Mouse (Mus musculus): ENCODE results near the gene Cep112. TPM values are rescaled to one million over a fixed set of nuclear protein-coding genes. Genes with fewer than 3 reads are reported as not detected.
A peak's percentile ranks its signal among the peaks of the same experiment; 100 is the strongest.
"Not testable (repeated sequence)": the region's sequence is repeated elsewhere in the genome, so short reads cannot be mapped to it uniquely, and the experiment has no call there.

Gene Cep112
- total RNA-seq, 2 experiments from 2014 or later = 14.4 to 14.9 TPM

DNA sequence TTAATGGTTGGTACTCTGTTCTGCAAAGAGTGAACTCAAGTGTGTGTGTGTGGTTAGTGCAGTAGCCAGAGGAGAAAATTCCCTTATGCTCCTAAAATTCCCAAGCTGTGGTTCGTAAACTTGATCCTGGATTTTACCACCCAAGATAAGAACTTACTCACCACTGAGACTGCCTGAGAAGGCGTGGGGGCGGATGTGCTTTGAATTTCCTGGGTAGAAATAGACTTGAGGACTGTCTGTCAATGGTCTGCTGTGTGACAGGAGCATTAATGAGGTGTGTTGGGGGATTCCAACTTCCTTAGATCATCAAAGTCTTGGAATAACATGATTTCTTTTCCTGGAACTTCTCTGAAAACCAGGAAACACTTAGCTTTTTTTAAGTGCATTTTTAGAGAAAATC lies 374.7 kb downstream of the Cep112 start:
- DNase-seq = no peak

DNA sequence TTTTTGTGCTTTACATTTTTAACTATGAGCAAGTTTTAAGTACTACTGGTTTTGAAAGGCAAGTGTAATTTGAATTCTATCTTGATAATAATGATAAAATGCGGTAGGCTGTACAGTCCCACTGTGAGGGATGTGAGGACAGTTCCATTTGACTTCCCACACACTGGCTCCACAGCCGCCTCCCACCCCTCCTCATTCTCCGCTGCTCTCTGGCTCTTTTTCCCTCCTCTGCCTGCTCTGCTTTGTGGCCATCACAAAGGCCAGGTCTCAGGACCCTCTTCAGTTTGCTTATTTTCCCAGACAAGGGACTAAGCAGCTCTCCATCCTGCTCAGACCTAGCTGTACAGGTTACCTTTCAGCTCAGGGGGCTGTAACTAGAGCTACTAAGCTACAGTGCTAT lies 379.0 kb downstream of the Cep112 start:
- DNase-seq = no peak

DNA sequence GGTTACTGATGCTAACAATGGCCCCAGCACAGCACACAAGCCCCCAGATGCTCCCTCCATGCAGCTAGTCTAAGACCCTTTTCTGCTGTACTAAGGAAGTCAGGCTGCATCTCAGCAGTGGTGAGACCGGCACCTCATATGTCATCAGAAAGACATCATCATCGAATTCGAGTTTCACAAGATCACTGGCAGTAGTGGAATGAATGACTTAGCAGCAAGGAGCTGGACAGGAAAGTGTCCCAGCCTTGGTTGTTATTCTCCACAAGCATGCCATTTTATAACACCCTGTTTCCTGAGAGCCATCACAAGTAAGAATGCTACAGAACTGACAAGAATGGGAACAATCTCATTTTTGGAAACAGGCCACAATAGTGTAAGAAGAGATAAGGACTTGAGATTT lies 381.0 kb downstream of the Cep112 start:
- no peak for DNase-seq

DNA sequence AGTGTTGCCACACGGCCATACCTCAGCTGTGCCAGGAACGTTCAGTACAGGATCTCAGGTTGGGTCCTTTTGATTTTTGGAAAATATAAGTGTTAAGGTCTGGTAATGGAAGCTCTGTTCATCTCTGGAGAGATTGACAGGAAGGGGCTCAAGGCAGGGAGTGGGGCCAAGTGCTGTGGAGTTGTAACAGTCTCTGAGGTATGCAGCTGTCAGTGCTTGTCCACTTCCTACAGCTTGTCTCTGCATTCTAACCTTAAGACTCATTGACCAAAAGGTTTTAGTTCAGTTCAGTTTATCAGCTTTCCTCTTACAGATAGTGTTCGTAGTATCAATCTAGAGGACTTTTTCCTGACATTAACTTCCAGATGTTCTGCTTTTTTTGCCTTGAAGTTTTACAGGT lies 384.6 kb downstream of the Cep112 start:
- DNase-seq = no peak

DNA sequence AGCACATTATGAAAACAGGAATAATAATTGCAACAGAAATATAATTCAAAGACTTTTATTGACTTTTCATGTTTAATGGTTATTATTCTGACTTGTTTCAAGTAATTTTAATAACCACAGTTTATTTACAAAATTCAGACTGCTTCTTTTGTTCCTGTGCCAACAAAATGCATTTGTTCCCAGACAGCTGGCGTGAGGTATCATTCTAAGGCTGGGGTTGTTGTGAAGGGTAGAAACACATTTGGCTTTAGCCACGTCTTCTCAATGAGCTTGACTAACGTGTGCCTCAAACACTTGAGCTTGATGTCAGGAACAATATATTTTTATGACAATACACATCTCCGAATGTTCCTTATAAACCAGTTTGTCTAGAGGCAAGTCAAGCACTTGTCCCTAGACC lies 396.8 kb downstream of the Cep112 start:
- DNase-seq = no peak

DNA sequence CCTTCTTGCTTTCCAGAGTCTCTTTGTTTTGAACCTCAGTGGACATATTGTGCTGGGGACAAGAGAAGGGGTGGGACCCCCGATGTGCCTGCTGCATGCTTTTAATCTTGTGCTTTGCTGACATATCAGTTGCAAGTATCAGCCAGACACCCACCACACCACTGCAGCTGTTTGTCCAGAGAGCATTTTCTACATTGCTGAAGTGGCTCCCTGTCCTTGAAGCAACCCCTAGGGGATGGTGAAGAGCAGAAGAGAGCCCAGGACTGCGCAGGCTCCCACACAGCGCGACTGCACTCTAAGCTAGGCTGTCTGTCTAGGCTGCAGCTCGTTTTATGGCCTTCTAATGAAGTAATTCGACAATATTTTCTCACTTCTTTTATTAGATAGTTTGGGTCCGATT lies 397.3 kb downstream of the Cep112 start:
- DNase-seq = no peak

DNA sequence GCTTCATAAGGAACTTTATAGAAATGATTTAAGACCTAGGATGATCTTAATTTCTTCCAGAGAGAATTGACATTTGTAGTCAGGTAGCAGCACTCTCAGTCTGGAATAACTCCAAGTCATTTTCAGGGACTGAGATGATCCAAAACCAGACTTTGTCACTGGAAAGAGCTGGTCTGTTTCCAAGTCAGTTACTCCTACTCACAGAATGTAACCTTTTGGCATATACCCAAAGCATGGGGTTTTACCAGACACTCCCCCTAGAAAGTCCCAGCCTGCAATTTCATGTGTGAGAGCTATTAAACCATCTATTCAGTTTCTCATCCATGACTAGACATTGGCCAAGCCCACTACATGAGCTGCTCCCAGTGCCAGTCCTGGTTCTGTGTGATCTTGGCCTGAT lies 402.3 kb downstream of the Cep112 start:
- DNase-seq = no peak

DNA sequence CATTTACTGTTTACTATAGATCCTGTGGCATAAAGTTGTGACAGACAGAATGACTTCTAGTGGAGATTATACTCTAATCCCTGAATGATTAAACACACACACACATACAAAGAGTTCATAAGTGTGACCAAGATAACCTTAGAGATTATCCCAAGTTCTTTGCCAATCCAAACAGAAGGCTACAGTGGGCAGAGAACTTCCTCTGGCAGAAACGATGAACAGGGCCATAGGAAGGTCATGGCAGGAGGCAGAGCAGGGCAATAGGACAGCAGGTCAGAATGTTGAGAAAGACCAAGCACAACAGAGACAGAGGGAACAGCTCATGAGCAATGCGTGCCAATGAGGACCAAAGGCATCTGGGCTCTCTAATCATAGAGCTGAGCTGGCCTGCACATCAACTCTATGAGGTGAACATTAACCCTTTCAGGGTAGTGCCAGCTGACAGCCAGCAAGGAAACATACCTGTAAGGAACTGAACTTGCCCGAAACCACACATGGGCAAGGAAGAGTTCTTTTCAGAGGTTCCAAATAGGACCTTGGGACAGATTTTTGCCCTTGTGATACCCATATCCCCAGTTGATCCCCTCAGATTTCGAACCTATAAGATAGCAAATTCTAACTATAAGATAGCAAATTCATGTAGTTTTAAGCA lies 403.5 kb downstream of the Cep112 start:
- DNase-seq = peak; percentile 46

DNA sequence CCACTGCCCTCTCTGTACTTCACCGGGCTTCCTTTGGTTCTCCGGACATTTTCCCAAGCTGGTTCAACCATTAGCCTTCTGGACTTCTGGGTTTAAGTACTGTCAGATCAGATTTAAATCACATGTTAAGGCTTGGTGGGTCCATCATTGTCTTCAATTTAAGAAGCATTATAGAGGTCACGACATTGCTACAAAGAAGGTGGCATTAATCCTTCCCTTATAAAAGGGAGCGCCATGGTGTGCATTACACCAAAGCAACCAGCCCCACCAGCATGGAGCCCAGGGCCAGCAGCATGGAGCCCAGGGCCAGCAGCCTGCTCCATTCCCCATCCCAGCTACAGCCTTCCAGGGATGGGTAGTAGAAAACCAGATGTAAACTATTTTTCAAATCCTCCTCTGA lies 411.7 kb downstream of the Cep112 start:
- no peak for DNase-seq

DNA sequence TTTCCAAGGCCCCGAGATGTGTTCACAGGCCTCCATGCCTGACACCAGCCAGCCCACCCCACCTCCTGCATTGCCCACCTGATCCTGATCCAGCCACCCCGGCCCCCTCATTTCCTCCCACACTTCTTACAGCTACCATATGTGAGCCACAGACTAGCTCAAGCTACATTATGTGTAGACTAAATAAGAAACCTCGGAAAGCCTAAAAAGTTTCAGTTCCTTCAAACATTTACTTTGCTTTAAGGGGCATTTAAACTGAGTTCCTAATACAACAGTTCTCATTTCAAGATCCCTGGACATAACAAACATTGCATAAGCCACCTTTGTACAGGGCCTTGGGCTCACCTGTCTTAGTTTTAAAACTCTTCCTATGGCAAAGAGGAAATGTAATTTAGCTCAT lies 415.2 kb downstream of the Cep112 start:
- no peak for DNase-seq

DNA sequence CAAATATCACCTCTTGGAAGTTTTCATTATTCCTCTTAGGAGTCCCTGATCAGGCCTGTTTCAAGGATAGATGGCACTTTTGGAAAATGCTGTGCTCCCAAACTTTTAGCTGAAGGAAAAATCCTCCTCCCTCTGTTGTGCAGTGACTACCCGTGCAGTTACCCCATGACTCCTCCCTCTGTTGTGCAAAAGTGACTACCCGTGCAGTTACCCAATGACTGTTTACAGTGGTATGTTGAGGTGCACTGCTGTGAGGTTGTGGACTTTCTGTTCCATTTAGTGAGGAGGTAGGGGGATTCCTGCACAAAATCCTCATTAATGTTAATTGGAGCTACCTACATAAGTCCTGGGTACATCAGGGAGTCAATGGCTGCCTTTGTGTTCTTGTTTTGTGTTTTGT lies 417.8 kb downstream of the Cep112 start:
- no peak for DNase-seq

DNA sequence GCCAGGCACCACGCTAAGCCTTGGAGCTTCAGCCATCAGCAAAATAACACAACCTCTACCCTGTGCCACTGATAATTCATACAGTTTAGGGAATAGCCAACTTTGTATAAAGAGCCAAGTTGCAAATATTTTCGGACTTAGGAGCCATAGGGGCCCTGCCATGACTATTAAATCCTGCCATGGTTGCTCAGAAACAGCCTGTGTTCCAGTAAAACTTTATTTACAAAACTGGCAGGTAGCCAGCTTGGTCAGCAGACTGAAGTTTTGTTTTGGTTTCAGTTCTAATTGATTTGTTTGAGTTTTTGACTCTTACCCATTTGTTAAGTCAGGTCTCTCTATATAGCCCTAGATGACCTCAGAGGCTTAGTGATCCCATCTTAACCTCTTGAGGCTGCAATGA lies 421.0 kb downstream of the Cep112 start:
- DNase-seq = no peak

DNA sequence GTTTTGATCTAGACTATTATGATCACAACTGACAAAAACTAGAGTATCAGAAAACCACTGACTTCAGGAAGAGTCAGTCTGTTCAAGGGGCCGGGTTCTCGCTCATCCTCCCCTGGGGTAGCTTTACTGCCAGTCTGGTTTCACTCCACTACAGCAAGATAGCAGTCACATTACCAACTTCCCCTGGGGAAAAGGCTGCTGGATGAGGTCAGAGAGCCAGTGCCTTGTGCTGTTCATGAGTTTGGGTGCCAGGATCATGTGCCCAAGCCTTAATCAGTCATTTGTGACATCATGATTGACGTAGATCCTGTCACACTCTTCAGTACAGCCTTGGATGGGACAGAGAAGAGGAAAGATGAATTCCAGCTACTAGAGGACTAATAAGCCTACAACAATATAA lies 421.5 kb downstream of the Cep112 start:
- peak; percentile 27 for DNase-seq

DNA sequence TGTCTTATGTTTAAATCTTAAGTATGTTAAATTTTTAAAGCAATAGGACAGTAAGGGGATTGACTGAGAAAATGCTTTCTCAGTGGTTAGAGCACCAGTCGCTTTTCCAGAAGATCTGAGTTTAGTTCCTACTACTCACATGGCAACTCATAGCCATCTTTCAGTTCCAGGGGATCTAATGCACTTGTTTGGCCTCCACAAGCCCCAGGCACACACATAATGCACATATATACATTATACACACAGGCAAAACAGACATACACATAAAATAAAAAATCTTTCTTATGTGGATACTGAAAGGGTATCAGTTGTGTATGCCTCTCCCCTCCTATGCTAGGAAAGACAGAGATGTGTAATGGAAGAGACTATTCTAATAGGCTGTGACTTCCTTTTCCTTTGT lies 426.8 kb downstream of the Cep112 start:
- no peak for DNase-seq

DNA sequence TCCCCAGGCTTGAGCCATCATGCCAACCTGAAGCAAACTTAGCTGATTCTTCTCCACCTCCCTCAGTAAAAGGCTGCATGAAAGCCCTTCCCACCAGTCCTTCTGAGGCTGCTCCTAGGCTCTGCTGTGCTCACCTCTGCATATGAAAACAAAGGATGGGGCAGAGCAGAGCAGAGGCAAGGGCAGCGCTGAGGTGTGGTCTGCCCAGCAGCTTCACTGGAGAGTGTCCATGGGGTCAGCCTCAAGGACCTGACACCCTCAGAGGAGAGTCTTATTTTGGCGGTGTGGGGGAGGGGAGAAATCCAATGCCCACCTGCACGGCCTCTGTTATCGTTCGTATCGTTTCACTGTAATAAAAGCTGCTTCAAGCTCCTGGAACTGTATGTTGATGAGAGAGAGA lies 432.3 kb downstream of the Cep112 start:
- no peak for DNase-seq

DNA sequence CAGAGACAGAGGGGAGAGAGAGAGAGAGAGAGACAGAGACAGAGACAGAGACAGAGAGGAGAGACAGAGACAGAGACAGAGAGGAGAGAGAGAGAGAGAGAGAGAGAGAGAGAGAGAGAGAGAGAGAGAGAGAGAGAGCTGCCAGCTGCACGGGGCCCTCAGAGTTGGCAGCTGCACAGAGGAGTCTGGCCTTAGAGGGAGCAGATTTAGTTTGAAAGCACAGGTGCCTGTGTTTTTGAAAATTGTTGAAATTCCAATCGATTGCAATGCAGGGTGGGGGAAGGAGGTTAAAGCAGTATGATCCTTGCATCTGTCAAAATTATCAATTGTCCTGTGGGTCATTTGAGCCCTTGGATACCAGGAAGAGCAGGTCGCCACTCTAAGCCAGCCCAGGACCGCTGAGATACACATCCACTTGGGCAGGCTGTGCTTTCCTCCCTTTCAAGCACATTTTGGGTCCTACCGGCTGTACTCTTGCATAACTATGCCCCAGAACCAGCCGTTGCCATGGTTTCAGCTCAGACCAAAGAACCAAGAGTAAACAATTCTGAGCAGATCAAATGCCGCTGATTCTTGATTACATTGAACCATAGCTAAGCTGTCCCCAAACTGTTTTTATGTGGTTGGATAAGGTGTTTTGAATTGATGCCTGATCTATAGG lies 432.8 kb downstream of the Cep112 start:
- peak; percentile 31 for DNase-seq

DNA sequence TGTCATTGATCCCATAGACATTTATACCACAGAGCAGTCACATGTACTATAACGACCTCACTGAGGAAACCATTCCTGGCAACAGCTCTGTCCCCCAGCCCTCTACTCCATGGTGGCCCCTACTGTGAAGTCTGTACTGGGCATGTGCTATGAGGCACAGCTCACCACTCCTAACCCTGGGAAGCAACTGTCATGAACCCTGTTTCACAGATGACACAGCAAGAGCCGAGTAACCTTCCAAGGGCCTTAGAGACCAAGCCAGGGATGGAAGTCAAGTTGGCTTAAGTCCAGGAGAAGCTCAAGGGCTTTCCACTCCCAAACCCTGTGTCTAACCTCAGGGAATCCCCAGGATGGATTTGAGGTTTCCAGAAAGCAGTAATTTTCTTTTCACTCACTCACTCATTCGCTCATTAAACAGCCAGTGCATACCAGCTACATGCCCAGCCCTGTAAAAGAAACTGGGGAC lies 433.4 kb downstream of the Cep112 start:
- DNase-seq = peak; percentile 24

DNA sequence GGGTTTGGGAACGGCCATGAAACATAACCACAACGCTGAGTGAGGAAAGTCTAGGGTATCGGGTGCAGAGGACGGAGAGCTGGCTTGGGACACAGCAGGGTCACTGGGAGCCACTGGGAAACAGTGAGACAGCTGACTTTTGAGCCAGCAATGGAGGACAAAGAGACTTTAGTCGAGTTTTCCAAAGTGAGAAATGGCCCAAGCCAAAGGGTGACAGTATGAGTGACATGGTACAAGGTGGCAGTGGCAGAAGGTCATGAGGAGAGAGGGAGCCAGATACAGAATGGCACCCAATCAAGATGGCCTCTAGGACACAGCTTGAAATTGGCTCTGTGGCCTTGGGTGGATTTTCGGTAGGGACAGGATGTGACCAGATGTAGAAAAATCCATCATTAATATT lies 433.9 kb downstream of the Cep112 start:
- DNase-seq = no peak

DNA sequence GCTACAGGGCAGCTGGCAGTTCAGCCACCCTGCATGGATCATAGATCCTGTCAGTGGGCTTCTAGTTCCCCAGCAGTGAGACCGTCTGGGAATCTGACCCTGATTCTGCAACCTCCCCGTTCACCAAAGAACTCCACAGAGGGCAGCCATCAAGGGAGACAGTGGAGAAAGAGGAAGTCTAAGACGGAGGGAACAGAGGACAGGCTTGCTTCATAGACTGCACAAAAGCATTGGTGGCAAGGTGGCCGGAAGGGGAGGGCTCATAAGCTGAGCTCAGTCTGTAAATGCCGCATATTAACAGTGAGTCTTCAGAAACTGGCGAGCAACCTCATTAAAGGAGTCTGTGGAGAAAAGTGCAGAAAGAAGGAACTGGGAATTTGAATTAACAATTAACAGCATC lies 437.4 kb downstream of the Cep112 start:
- DNase-seq = no peak

DNA sequence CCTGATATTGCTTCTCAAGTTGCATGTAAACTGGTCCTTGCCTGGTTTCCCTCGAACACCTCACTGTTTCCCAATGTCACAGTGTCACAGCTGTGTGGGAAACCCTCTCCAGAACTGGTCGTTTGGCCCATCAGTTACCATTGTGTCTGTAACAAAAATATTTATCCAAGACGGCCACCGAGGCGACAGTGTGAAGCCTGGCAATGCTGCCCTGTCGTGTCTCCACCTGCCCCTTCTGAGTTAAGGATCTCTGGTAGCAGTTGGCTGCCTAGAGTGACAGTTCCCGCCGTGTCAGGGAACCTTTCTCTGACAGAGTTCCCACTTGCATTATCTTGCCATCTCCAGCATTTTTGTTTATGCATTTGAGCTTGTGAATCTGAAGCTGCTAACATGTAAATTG lies 440.8 kb downstream of the Cep112 start:
- no peak for DNase-seq

DNA sequence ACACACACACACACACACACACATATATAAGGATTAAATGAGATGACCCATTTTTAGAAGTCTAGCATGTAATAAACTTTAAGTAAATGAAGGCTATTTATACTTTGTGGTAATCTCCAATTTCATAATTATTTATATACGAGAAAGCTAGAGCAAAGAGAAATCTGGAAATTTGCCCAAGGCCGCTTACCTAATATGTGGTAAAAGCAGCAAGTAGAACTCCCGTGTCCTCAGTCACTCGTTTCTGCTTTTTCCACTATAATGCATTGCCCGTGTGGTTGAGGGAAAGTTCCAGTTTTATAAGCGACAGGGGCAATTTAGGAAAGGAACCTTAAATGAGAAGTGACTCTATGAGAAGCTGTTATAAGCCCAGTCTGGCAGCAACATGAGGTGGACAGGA lies 442.5 kb downstream of the Cep112 start:
- DNase-seq = peak; percentile 68

DNA sequence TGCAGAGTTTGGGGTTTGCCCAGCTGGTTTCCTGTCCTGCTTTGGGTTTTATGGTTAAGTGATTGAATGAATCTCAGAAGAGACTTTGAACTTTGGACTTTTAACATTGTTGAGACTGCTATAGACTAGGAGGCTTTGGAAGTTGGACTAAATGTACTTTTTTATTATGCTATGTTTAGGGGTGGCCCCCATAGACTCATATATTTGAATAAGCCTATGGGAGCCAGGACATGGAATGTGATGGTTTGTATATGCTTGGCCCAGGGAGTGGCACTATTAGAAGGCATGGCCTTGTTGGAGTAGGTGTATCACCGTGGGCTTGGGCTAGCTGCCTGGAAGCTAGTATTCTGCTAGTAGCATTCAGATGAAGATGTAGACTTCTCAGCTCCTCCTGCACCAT lies 446.3 kb downstream of the Cep112 start:
- not testable (repeated sequence) for DNase-seq

DNA sequence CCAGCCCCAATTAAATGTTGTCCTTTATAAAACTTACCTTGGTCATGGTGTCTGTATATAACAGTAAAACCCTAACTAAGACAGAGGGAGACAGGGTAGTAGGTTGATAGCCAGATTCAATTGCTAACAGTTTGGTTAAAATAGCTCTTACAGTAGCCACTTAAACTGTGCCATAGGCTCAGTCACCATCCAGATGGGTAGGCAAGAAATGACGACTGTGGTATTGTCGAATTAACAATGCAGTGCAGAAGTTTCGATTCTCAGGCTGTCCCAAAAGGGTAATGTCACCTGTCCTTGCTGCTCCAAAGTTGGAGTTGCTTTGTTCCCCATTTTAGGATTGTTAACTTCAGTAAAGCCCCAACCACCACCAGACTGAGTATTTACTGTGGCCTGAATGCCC lies 446.8 kb downstream of the Cep112 start:
- DNase-seq = no peak

DNA sequence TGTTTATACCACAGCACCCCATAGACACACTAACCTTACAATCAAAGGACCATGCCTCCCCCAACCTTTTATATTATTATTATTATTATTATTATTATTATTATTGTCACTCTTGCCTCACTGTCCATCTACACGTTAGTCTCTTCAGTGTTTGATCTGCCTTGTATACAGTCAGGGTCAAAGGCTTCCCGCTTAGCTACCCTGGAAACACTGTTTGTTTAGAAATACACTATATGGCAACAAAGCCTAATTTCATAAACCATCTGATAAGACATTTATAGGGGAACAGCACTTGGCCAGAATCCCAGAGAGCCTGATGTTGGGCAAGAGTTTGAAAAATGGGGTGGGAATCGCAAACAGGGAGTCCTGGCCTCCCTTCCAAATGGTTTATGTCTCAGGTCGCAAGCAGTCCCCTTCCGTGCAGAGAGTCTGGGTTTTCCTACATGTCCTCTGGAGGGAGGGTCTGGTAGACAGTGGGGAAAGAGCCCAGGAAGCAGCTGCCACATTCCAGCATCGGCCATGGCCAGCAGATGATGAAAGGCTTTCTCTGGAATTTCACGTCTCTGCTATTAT lies 451.7 kb downstream of the Cep112 start:
- DNase-seq = peak; percentile 43

Data from adrenal gland, postnatal 10 days (tissue).